Mouse (Mus musculus) cerebellum, adult 11-12 months (tissue): Measurements from ENCODE around the gene Fam69a.
"Not testable (repeated sequence)": the region's sequence is repeated elsewhere in the genome, so short reads cannot be mapped to it uniquely, and the experiment has no call there.

ENCODE experiments used
- DNase-seq: peaks from one replicate; pipeline ENCODE4 v3.0.0; 2022

Gene Fam69a

GRCm38 (mm10) chr5:107978289-107979035 is 8.4 kb downstream of the Fam69a start:
- no peak for DNase-seq

GRCm38 (mm10) chr5:107977640-107978288 is 9.1 kb downstream of the Fam69a start:
- DNase-seq: no peak

DNA sequence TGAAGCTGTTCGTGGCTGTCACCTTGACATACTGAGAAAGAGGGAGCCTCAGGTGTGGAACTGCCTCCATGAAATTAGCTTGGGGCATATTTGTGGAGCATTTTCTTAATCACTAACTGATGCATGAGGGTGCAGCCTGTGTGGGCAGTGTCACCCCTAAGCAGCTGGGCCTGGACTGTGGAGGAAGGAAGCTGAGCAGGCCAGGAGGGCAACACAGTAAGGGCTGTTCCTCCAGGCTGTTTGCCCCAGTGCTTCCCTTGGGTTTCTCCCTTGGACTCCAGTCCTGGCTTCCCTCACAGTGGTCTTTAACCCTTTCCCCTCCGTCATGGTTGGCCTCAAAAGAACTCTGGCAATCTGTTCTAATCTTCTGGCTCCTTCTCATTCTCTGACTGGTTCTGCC is 13.6 kb downstream of the Fam69a start:
- DNase-seq: no peak

DNA sequence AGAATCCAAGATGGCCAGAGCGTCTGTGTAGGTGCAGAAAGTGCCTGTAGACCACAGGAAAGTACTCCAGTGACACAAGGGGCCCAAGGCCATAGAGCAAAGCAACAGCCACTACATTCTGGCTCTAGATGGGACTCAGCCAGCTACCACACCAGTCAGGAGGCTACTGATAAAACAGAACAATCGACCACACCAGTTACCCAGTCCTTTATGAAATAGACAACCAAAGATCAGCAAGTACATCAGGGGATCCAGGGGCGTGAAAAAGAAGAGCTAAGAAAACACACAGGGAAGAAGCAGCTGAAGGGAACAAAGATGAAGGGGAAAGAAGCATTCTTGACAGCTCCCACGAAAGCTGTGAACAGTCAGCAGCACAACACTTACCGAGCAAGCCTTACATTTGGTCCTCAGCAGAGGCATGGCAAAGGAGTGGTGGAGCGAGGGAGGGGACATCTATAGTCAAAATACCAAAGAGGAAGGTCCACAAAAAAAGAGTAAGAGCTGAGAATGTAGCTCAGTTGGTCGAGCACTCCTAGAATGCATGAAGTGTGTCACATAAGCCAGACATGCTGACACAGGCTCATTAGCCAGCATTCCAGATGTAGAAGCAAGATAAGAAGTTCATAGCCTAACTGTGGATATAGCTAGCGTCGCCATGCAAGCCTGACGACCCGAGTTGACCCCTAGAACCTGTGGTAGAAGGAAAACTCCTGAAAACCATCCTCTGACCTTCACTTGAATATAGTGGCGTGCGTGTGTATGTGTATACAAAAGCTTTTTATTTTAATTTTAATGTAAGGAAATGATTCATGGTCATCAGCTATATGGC is 14.2 kb downstream of the Fam69a start:
- no peak for DNase-seq

DNA sequence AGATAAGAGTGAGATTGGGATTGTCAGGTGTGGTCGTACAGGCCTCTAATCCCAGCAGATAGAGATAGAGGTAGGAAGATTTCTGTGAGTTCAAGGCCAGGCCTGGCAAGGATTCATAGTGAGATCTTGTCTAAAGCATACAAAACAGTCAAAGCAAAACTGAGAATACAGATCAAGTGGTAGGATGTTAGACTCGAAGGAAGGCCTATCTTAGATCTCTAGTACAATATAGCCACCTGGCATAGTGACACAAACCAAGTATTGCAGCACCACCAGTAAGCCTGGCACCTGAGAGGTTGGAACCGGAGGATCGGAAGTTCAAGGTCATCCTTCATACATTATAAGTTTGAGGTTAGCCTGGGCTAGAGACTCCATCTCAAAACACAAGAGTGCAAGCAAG is 15.8 kb downstream of the Fam69a start:
- no peak for DNase-seq

DNA sequence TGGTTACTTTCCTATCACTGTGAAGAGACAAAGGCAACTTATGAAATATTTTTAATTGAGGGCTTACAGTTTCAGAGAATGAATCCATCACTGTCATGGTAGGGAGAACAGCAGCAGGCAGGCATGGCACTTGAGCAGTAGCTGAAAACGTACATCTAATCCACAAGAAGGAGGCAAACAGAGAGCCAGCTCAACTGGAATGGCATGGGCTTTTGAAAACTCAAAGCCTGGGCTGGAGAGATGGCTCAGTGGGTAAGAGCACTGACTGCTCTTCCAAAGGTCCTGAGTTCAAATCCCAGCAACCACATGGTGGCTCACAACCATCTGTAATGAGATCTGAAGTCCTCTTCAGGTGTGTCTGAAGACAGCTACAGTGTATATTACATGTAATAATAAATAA is 17.1 kb downstream of the Fam69a start:
- not testable (repeated sequence) for DNase-seq

GRCm38 (mm10) chr5:107968079-107968478 is 18.8 kb downstream of the Fam69a start:
- DNase-seq: no peak

DNA sequence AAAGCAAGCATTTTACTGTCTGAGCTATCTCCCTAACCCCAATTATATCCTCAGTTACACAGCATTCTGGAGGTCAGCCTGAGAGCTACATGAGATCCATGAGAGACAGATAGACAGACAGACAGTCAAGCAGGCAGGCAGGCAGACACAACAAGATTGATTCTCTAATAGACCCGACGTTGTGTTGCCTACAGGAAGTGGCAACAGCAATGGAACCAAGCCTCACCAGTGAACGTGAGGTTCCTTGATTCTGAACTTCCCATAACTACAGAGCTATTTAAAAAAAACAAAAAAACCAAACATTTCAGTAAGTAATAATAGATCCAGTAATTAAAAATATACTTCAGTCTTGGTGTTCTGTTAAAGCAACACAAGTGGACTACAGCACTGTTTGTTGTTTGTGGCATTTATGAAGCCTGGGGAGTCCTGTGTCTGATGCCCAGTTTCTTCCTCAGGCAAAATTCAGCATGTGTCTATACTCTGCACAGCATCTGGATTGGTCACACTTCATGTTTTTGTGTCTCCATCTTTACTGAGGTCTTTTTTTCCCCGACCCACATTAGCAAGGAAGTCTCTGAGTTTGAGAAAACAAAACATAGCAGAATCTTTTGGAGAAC is 19.9 kb downstream of the Fam69a start:
- DNase-seq: no peak

- no peak for DNase-seq
These were observed 20.7 kb downstream of the Fam69a start for GRCm38 (mm10) chr5:107966156-107966555.

GRCm38 (mm10) chr5:107965355-107965991 is 21.4 kb downstream of the Fam69a start:
- DNase-seq: no peak

DNA sequence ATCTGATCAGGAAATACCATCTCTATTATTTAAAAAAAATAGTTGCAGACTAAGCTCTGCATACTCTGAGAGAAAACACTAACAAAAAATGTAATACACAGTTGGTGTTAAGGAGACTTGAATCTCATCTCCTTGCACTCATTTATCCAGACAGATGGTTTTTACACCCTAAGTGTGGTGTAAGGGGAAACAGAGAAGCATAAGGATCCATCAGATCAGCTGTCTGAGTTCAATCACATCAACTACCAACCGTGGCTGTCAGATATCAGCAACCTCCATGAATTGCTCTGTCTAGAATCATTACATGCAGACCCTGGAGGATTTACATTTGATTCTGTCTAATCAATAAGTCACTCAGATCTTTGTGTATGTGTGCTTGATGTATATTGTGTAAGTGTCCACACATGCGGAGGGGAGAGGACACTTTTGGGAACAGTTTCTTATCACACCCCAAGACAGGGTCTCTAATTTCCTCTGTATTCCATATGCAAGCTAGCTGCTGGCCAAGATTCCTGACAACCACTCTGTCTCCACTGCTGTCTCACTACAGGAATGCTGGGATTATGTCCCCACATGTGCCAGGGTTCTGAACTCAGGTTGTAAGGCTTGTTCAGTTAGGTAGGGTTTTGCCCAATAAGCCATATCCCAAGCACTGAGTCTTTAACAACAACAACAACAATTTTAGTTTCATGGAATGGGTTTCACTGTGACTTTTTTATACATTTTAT is 22.7 kb downstream of the Fam69a start:
- DNase-seq: no peak

- DNase-seq: peak; percentile 78
These were observed 25.2 kb downstream of the Fam69a start for GRCm38 (mm10) chr5:107961438-107962251.

DNA sequence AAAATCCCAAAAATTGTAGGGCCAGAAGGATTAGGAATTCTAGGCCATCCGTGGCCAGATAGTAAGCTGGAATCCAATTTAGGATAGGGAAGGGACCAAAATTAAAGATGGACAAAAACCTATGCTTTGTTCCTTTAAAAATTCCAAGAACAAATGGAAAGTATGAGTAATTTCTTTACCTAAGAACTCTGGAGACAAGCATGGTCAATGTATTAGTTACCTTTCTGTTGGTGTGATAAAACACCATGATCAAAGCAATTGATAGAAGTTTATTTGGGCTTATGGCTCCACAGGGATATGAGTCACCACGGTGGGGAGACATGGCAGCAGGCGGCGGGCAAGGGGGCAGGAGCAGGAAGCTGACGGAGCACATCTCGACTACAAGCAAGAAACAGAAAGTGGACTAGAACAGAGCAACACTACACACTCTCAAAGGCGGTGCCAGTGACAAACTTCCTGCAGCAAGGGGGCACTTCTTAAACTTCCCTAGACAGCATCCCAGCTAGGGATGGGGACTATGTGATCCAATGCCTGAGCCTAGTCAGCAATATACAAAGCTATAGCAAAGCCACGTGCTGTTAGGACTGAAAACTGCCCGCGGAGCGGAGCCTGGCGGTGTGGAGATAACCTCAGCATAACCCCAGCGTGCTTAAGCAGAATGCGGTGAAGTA is 26.2 kb downstream of the Fam69a start:
- DNase-seq: no peak

- DNase-seq: peak; percentile 56
These were observed 27.1 kb downstream of the Fam69a start for GRCm38 (mm10) chr5:107959624-107960300.

DNA sequence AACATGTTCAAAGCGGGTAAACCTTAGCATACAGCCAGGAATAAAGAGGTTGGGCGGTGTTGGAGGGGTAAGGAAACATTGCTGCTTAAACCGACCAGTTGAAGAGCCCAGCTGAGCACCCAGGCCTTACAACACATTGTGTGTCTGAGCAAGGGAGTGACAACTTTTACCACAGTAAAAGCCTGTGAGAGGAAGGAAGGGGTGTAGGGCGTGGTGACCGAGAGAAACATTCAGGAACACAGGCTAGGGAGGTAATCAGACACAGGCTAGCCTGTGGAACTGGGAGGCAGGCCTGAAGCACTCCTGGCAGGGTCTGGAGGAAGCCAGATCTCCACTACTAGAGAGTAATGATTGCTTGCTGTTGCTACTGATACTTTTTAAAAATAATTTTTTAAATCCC is 36.2 kb downstream of the Fam69a start:
- DNase-seq: no peak

DNA sequence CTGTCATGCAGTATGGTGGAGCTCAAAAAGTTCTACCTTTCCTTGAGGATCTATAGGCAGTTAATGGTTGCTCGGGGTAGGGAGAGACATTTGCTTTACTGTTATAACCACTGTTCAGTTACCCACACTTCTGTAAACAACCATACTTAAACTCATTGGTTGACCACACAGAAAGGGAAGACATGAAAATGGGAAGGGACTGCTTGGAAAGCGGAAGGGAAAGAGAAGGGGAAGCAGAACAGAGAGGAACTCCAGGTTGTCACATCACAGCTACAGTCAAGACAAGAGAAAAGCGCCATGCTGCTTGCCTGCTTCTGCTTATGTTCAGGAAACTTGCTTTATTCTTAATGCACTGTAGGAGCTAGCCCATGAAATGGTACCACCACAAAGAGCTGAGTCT is 37.3 kb downstream of the Fam69a start:
- DNase-seq: no peak

DNA sequence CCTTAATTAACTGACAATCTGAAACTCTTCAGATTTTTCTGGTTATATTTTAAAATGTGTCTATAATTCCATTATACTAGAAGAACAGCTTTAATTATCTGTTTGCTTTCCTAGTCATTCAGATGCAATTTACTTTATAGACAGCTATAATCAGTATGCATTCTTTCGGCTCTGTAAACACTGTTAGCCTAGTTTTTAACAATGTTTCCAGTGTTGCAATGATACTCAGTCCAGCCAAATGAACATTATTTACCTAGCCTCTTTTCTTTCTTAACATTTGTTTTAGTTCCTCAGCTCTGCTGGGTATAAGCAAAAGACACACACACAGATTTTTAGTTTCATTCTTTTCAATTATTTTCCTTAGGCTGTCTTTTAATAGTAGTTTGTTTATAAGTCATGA is 38.0 kb downstream of the Fam69a start:
- DNase-seq: no peak

DNA sequence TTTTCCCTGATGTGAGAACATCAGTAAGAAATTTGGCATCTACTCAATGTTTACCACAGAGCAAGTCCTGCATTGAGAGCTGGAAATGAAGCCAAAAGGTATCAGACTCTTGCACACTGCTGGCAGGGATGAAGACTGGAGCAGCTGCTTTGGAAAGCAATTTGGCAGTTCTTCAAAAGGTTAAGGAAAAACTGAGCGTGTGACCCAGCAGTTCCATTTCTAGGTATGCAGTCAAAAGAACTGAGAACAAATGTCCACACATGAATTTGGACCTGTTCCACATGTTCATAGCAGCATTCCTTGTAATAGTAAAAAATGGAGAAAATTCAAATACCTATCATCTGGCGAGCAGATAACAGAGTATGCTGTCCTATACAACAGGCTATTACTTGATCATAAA is 39.3 kb downstream of the Fam69a start:
- DNase-seq: peak; percentile 73

- DNase-seq: no peak
These were observed 40.4 kb downstream of the Fam69a start for GRCm38 (mm10) chr5:107946475-107946874.

- DNase-seq: peak; percentile 24
These were observed 43.4 kb downstream of the Fam69a start for GRCm38 (mm10) chr5:107943526-107943925.
